Mouse (Mus musculus) adipocyte (in vitro differentiated cells): ENCODE measurements around the gene Ints5.

Experiments
- DNase-seq: peaks from one replicate; pipeline ENCODE4 v3.0.0-alpha.2; 2016; ENCODE audit warnings: low spot score

The Ints5 gene

DNA sequence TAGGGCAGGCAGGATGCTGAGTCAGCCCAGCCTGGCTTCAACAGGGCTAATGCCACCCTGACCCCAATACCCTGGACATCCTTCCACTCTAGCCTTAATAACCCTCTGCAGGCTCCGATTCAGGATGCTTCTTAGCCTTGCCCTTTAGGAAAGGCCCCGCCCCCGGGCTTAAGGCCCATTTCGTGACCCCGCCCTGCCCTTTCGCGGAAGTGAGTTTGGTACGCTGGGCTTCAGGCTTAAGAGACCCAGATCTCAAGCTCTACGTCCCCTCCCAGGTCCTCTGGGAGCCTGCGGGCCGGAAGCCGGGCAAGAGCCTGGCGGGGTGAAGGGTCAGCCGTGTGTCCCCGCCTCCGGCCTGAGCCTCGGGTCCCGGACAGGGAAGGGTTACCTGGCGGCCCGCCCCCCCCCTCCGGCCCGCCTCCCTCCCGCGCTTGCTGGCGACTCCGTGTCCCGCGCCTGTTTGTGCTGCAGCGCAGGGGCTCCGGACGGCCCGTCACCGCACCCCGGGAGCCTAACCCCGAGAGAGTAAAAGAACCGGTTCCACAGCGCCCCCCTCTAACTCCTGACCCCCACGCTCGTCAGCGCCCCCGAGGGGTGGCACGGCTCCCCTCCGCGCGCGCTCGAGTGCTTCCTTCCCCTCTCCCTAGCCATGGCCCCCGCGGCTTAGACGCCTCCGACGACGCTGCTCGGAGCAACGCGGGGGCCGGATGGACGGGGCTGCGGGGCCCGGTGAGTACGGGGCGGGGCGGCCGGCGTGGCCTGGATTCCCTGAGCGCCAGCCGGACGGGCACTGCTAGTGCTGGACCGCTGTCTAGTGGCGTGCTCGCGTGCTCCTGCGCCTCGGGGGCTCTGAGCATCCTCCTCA lies 36.7 kb downstream of the Ints5 start, which contains the start of the genes Rom1 and Eml3:
Gene Rom1 (minus strand): TSS at position 133 of the 865 bp plus-strand sequence.
Gene Eml3 (plus strand): TSS at position 329 of the 865 bp plus-strand sequence.
- DNase-seq, result peak; percentile 96

DNA sequence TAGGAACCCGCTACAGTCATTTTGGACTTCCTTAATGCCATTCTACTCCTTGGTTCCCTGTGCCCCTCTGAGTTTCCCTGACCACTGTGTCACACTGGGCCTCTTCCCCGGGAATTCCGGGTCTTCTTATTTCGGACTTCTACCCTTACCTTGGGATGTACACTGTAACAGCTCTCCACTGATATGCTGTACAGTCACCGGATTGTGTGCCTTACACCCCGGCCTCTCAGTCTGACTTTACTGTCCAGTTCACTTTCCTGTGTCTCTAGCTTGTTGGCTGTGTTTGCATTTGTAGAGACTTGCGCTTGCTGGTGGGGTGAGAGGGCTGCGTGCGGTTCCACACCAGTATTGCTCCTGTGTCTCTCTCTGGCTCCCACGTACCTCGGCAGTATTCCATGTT lies 37.3 kb downstream of the Ints5 start:
- DNase-seq, result peak; percentile 28

DNA sequence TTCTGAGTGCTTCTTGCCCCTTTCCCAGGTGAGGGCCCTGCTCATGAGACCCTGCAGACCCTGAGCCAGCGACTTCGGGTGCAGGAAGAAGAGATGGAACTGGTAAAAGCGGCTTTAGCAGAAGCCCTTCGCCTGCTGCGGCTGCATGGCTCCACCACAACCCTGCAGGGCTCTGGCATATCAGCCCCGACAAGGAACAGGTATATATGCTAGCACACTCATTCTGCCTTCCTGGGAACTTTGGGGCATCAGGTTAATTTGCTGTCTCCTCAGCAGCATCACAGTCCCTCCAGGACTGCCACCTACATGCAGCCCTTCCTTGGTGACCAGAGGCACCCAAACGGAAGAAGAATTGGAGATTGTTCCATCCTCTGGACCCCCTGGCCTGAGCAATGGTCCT lies 38.0 kb downstream of the Ints5 start:
- DNase-seq, result no peak

DNA sequence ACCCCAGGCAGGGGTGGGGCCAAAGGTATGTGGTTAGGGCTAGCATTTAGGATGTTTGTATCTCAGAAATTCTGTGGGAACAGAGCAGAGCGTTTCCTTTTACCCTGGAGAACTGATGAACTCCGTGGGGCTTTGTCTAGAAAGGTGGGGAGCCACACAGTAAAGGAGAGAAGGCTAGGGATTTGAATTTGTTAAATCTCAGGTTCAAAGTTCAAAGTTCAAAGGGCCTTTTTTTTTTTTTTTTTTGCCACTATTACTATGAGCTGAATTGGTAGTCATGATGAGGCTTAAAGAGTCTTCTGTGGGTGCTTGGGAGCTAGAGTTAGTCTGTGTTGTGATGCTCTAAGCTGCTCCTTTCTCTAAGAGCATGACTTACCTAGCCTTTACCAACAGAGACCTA lies 43.9 kb downstream of the Ints5 start:
- DNase-seq, result no peak

DNA sequence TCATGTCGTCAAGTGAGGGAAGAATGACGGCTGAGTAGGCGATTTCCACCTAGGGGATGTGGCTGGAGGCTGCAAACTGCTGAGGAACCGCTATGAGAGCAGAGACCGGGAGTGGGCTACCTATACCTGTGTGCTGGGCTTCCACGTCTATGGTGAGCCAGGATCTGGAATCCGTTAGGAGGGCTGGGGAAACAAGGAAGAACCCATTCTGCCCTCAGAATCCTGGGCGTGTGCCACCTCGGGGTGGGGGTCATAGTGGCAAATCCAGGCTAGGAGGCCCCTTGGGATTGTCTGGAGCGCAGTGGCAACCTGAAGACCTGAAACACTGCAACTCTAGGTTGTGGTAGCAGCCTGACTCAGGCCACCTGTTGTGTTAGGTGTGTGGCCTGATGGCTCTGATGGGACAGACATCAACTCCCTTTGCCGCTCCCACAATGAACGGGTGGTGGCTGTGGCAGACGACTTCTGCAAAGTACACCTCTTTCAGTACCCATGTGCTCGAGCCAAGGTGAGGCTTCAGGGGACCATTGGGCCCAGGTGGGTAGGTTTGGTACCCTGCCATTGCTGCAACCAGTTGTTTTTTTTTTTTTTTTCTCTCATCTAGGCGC lies 47.8 kb downstream of the Ints5 start:
- DNase-seq, result no peak

DNA sequence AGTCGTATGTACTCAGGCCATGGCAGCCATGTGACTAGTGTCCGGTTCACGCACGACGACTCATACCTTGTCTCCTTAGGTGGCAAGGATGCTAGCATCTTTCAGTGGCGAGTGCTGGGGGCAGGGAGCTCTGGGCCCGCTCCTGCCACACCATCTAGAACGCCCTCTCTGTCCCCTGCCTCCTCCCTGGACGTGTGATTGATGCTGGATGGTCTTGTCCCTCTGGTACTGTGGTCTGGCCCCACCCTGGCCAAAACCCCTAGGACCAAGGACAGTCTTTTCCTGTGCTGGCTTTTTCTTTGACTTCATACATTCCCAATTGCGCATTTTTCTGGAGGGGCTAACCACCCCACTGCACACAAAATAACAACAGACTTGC lies 48.3 kb downstream of the Ints5 start:
- no peak for DNase-seq

DNA sequence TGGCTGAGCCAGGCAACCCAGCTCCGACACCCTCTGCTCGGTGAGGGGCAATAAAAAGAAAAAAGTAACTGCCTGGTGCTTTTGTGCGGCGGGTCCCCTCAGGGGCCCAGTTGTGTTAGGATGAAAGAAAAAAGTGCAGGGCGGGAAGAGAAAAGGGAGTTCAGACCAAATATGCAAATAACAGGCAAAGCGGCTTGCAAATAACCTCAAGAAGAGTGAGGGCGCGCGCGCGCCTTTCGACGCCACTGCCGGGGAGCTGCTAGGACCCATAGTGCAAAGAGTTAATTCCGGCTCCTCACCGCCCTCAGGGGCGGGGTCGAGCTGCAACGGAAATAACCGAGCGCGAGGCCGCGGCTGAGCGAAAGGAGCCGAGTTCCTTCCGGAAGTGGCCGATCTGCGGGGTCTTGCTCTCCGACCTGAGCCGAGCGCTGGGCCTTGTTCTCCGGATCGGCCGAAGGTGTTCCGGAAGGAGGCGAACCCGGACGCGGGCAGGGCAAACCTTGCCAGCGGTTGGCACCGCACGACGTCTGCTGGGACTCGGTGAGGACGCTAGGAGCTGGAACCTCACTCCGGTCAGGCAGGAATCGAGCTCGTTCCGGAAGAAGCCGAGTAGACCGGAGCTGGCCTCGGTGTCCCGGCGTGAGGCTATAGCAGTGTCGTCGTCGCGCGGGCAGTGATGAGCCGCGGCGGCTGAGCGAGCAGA lies 48.9 kb downstream of the Ints5 start, which contains the start of gene Mta2:
Gene Mta2 (plus strand): TSS at position 361 of the 703 bp plus-strand sequence.
- DNase-seq, result peak; percentile 97

DNA sequence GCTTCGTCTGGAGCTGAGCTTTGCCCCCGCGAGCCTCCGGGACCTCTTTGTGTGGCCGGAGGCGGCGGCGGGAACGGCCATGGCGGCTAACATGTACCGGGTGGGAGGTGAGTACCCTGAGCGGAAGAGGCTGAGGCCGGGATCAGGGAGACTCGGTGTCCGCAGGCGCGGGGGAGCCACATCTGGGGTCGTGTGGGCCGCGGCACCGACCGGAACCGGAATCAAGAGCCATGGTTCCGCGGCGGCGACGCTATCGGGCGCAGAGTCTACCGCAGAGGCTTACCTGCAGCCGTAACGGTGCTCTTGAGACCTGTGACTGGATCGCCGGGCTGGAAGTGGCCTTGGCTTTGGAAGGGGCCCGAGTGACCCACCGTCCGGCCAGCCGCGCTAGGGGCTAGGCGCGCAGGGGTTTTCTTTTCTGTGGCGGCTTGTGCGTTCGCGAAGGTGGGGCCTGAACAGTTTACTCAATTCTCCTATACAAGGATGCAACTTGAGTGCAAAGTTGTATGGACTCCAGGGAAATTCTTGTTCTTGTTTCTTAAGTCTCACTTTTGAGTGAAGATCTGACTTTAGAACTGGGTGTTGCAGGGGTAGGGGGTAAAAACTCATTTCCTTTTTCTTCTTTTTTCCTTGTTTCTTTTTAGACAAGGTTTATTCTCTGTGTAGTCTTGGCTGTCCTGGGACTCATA lies 49.6 kb downstream of the Ints5 start:
- peak; percentile 47 for DNase-seq

DNA sequence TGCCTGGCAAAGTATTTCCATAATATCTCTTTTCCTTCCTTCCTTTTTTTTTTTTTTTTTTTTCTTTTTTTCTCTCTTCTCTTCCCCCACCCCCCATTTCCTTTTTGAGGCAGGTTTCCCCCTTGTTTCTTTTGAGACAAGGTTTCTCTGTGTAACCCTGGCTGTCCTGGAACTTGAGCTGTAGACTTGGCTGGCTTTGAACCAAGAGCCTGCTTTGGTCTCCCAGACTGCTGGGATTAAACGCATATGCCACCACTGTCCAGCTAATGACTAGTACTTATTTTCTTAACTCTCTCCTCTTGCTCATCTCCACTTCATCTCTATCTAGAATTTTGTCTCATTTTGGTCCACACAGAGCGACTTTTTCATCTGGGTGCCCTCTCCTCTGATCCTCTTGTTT lies 50.2 kb downstream of the Ints5 start:
- peak; percentile 52 for DNase-seq

DNA sequence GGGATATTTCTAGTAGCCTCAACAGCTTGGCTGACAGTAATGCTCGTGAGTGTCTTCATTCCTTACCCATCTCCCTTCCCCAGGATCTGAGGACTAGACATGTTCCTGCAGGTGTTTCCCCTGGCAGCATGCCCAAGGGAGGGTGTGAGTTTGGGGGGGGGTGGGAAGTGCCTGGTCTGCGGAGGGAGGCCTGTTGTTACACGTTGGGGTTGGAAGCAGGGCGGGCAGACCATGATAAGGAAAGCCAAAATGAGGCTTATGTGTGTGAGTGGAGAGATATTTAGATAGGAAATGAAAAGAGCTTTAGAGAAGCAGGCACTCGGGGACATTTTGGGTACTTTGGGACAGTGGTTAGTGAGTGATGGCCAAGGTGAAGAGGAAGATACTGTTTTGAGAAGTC lies 51.3 kb downstream of the Ints5 start:
- DNase-seq, result no peak

DNA sequence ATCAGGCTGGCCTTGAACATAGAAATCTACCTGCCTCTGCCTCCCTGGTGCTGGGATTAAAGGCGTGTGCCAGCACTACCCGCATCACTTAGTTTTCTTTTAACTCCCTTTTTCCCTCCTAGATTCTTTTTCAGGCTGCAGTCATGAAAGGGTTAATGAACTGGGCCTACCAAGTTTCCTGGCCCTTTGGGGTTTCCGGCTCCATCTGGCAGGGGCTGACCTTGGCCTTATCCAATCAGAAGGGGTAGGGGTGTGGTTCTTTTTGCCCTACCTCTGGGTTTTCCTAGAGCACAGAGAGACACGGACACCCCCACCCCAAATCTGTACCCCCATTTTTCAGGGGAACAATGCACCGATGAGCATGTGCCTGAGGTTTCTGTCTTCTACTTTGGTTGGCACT lies 51.9 kb downstream of the Ints5 start:
- peak; percentile 86 for DNase-seq

DNA sequence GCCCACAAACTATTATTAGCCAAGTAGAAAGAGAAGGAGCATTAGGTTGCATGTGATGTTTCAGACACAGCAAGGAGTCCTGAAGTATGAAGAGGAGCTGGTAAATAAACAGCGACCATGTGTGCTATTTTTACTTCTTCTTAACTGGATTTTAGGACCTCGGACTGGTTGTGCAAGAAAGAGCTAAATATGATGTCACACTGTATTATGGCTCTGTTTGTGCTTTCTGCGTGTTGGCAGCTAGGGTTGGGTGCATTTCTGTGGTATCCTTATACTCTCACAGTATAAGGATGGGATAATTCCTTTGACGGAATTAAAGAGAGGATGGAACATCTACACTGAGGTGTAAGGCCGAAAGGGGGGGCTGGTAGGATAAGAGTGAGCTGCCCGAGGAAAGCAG lies 52.4 kb downstream of the Ints5 start:
- no peak for DNase-seq

DNA sequence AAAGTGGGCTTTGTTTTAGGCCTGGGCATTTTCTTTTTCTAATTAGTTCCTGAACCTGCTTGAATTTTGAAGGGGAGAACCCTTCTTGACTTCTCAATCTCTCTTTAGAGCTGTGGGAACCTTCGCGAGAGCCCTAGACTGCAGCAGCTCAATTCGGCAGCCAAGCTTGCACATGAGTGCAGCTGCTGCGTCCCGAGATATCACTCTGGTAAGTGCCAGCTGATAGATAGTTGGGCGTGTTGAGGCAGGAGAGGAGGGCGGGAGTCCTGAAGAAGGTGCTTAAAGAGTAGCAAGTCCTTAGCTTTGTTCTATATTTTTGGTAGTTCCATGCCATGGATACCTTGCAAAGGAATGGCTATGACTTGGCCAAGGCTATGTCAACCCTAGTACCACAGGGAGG lies 54.1 kb downstream of the Ints5 start:
- DNase-seq, result no peak
